ENCODE assay signal across 8 mouse cellular contexts in the genomic region with DNA sequence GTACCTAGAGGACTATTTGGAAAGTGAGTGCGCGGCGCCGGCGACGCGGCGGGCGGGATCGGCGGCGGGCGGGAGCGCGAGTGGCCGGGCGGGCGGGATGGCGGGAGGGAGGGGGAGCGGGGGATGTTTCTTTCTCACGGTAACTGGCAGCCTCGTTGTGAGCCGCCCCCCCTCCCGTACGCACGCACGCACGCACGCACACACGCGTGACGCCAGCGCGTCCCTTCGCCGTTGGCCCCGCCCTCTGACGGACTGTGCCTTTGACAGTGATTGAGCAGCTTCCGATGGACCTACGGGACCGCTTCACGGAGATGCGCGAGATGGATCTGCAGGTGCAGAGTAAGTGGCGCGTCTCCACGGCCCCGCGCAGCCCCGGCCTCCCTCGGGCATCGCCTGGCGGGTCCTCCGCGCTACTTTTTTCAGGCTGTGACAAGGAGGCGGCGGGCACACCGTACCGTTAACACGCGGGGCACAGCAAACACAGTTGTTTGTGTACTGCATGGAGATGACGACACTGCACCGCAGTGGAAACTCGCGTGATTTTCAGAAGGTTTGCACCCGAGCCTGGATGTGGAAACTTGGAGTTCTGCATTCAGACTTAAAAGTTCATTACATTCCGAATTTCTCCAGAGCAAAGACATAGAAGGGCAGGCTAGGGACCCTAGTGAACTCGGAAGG. TPM values are rescaled to one million over a fixed set of nuclear protein-coding genes. Genes with fewer than 3 reads are reported as not detected.
DNase-seq lines count a peak whose midpoint lies in the region; ATAC-seq lines count a peak whose summit lies in the region.

No protein-coding gene starts in this region.

- peak overlapping the region; percentile 96 for H3K27ac ChIP-seq in hindbrain, embryonic 12.5 days

- WGBS in hindbrain, embryonic 12.5 days = under 1% methylated on average over 66 of the region's 68 CpGs

- H3K4me2 ChIP-seq in hindbrain, embryonic 12.5 days (replicated peaks) = peak overlapping the region; percentile 71

- peak overlapping the region; percentile 73 for H3K4me3 ChIP-seq in hindbrain, embryonic 12.5 days

- H3K9me3 ChIP-seq in hindbrain, embryonic 12.5 days (replicated peaks) = no peaks in the 10 kb centered on the region

- peak; percentile 97 for DNase-seq in MN1 (ENCODE audit: low spot score)
- DNase-seq in cerebellum, adult 9-10 months = peak; percentile 99
- peak; percentile 95 to 97 for DNase-seq in frontal cortex, adult 2 months (ENCODE audit: extremely low spot score in 1 of 2, low spot score in 1 of 2)
- peak; percentile 95 to 98 for DNase-seq in layer of hippocampus, postnatal 14 days (ENCODE audit: low spot score in 2 of 2)
- DNase-seq in lung, postnatal 14 days = peak; percentile 97
- peak; percentile 92 for DNase-seq in retina, adult 2 months (ENCODE audit: low read depth, low spot score)
- peak; percentile 98 for DNase-seq in thymus, postnatal 36 days

- ATAC-seq in hindbrain, embryonic 12.5 days (ENCODE audit: low FRiP score) = peak; percentile 98

- H3K9ac ChIP-seq in hindbrain, embryonic 12.5 days = peak overlapping the region; percentile 83

- peaks cover 16% of the 10 kb centered on the region for H3K36me3 ChIP-seq in hindbrain, embryonic 12.5 days

- no peaks in the 10 kb centered on the region for H3K27me3 ChIP-seq in hindbrain, embryonic 12.5 days

- peaks cover 7% of the 10 kb centered on the region for H3K4me1 ChIP-seq in hindbrain, embryonic 12.5 days

RNA-seq across cellular contexts. Expression of a gene that starts 0.5 kb away (rescaled TPM):
- 15.1 and 20.0 TPM in 2 replicates for polyA plus RNA-seq in frontal cortex, adult 2 months (2012; rRNA removed)
- polyA plus RNA-seq in hindbrain, embryonic 12.5 days (2016; fragmentation: Nextera tagmentation; extraction: Ambion mirVana) = 49.5 and 52.3 TPM in 2 replicates
- 10 to 100 TPM; 24.4 to 25.9 TPM for total RNA-seq in layer of hippocampus, postnatal 14 days (2021)

RNA-seq across cellular contexts. Expression of a gene that starts 35.8 kb away (rescaled TPM):
- 2.2 and 2.8 TPM in 2 replicates for polyA plus RNA-seq in frontal cortex, adult 2 months (2012; rRNA removed)
- 19.1 and 21.1 TPM in 2 replicates for polyA plus RNA-seq in hindbrain, embryonic 12.5 days (2016; fragmentation: Nextera tagmentation; extraction: Ambion mirVana)
- total RNA-seq in layer of hippocampus, postnatal 14 days (2021) = 1 to 10 TPM; 1.4 to 2.7 TPM

Comparison
In these comparisons a context has a peak if more than half of its experiments do, and no peak if none do; other contexts are left out.
1. Peak in every context shown above with its lines: DNase-seq, ATAC-seq, H3K4me3 ChIP-seq and H3K27ac ChIP-seq.